Mouse (Mus musculus): Measurements from ENCODE around the gene B230104I21Rik. TPM values are rescaled to one million over a fixed set of nuclear protein-coding genes. Genes with fewer than 3 reads are reported as not detected.

B230104I21Rik gene
- polyA plus RNA-seq, 1 experiment from 2014 or later = not detected

- no peaks in the 10 kb centered on the region for H3K9me3 ChIP-seq (ENCODE audit: low read length)
- ATAC-seq (no peak), DNase-seq (ENCODE audit: low spot score) (no peak)
- H3K36me3 ChIP-seq (ENCODE audit: insufficient read depth, low read length) = no peaks in the 10 kb centered on the region
- H3K4me1 ChIP-seq (ENCODE audit: insufficient read depth, low read depth, low read length) = no peaks in the 10 kb centered on the region
- no peak overlapping the region for H3K27ac ChIP-seq (ENCODE audit: low read length)
- WGBS = 73% methylated on average over 8 of the region's 8 CpGs
- no peak overlapping the region for H3K9ac ChIP-seq (replicated peaks; ENCODE audit: low read depth)
- no peaks in the 10 kb centered on the region for H3K27me3 ChIP-seq (replicated peaks; ENCODE audit: insufficient read depth, low read length)
- H3K4me3 ChIP-seq (ENCODE audit: low read depth, low read length) = no peak overlapping the region
- no peak overlapping the region for H3K4me2 ChIP-seq (replicated peaks; ENCODE audit: low read depth, low read length)
- TF ChIP-seq EP300 (IDR thresholded peaks at IDR 0.05) (no peak), CTCF (IDR thresholded peaks at IDR 0.05) (no peak)
Measured at GRCm38 (mm10) chr4:154370841-154371240, 34.9 kb downstream of the B230104I21Rik start.

GRCm38 (mm10) chr4:154371542-154372247 lies 35.8 kb downstream of the B230104I21Rik start:
- TF ChIP-seq CTCF (IDR thresholded peaks at IDR 0.05) (no peak), EP300 (IDR thresholded peaks at IDR 0.05) (no peak)
- Histone ChIP-seq H3K4me1 (ENCODE audit: insufficient read depth, low read depth, low read length) (no peaks in the 10 kb centered on the region), H3K27ac (ENCODE audit: low read length) (no peak overlapping the region), H3K4me3 (ENCODE audit: low read depth, low read length) (no peak overlapping the region), H3K9ac (replicated peaks; ENCODE audit: low read depth) (no peak overlapping the region), H3K27me3 (replicated peaks; ENCODE audit: insufficient read depth, low read length) (no peaks in the 10 kb centered on the region), H3K4me2 (replicated peaks; ENCODE audit: low read depth, low read length) (no peak overlapping the region), H3K9me3 (ENCODE audit: low read length) (no peaks in the 10 kb centered on the region), H3K36me3 (ENCODE audit: insufficient read depth, low read length) (no peaks in the 10 kb centered on the region)
- DNase-seq (ENCODE audit: low spot score) = no peak
- no peak for ATAC-seq
- WGBS = 62% methylated on average over 13 of the region's 13 CpGs

GRCm38 (mm10) chr4:154375939-154376625 lies 40.2 kb downstream of the B230104I21Rik start:
- 77% methylated on average over 10 of the region's 10 CpGs for whole genome bisulfite sequencing
- DNase-seq (ENCODE audit: low spot score) (no peak), ATAC-seq (no peak)
- TF ChIP-seq EP300 (IDR thresholded peaks at IDR 0.05) (no peak), CTCF (IDR thresholded peaks at IDR 0.05) (no peak)
- Histone ChIP-seq H3K27me3 (replicated peaks; ENCODE audit: insufficient read depth, low read length) (no peaks in the 10 kb centered on the region), H3K4me1 (ENCODE audit: insufficient read depth, low read depth, low read length) (no peaks in the 10 kb centered on the region), H3K27ac (ENCODE audit: low read length) (no peak overlapping the region), H3K4me2 (replicated peaks; ENCODE audit: low read depth, low read length) (no peak overlapping the region), H3K9me3 (ENCODE audit: low read length) (no peaks in the 10 kb centered on the region), H3K36me3 (ENCODE audit: insufficient read depth, low read length) (no peaks in the 10 kb centered on the region), H3K9ac (replicated peaks; ENCODE audit: low read depth) (no peak overlapping the region), H3K4me3 (ENCODE audit: low read depth, low read length) (no peak overlapping the region)

- DNase-seq (ENCODE audit: low spot score) (no peak), ATAC-seq (no peak)
- no peaks in the 10 kb centered on the region for H3K9me3 ChIP-seq (ENCODE audit: low read length)
- H3K4me3 ChIP-seq (ENCODE audit: low read depth, low read length) = no peak overlapping the region
- no peak overlapping the region for H3K27ac ChIP-seq (ENCODE audit: low read length)
- TF ChIP-seq EP300 (IDR thresholded peaks at IDR 0.05) (no peak), CTCF (IDR thresholded peaks at IDR 0.05) (no peak)
- no peaks in the 10 kb centered on the region for H3K36me3 ChIP-seq (ENCODE audit: insufficient read depth, low read length)
- no peaks in the 10 kb centered on the region for H3K27me3 ChIP-seq (replicated peaks; ENCODE audit: insufficient read depth, low read length)
- no peak overlapping the region for H3K9ac ChIP-seq (replicated peaks; ENCODE audit: low read depth)
- 92% methylated on average over 2 of the region's 2 CpGs for WGBS
- H3K4me1 ChIP-seq (ENCODE audit: insufficient read depth, low read depth, low read length) = no peaks in the 10 kb centered on the region
- H3K4me2 ChIP-seq (replicated peaks; ENCODE audit: low read depth, low read length) = no peak overlapping the region
Measured at GRCm38 (mm10) chr4:154378876-154379275, 42.9 kb downstream of the B230104I21Rik start.

- ATAC-seq = no peak
- no peak overlapping the region for H3K4me2 ChIP-seq (replicated peaks; ENCODE audit: low read depth, low read length)
- no peak for TF ChIP-seq EP300 (IDR thresholded peaks at IDR 0.05)
- no peak for TF ChIP-seq CTCF (IDR thresholded peaks at IDR 0.05)
- no peaks in the 10 kb centered on the region for H3K27me3 ChIP-seq (replicated peaks; ENCODE audit: insufficient read depth, low read length)
- no peaks in the 10 kb centered on the region for H3K36me3 ChIP-seq (ENCODE audit: insufficient read depth, low read length)
- H3K4me1 ChIP-seq (ENCODE audit: insufficient read depth, low read depth, low read length) = no peaks in the 10 kb centered on the region
- H3K4me3 ChIP-seq (ENCODE audit: low read depth, low read length) = no peak overlapping the region
- no peak overlapping the region for H3K27ac ChIP-seq (ENCODE audit: low read length)
- no peak for DNase-seq (ENCODE audit: low spot score)
- no peaks in the 10 kb centered on the region for H3K9me3 ChIP-seq (ENCODE audit: low read length)
- H3K9ac ChIP-seq (replicated peaks; ENCODE audit: low read depth) = no peak overlapping the region
- WGBS = 46% methylated on average over 8 of the region's 8 CpGs
Measured at GRCm38 (mm10) chr4:154385208-154385607, 49.3 kb downstream of the B230104I21Rik start.

- TF ChIP-seq CTCF (IDR thresholded peaks at IDR 0.05) = no peak
- TF ChIP-seq EP300 (IDR thresholded peaks at IDR 0.05) = no peak
- Histone ChIP-seq H3K27me3 (replicated peaks; ENCODE audit: insufficient read depth, low read length) (no peaks in the 10 kb centered on the region), H3K36me3 (ENCODE audit: insufficient read depth, low read length) (no peaks in the 10 kb centered on the region), H3K9ac (replicated peaks; ENCODE audit: low read depth) (no peak overlapping the region), H3K4me2 (replicated peaks; ENCODE audit: low read depth, low read length) (no peak overlapping the region), H3K4me3 (ENCODE audit: low read depth, low read length) (no peak overlapping the region), H3K4me1 (ENCODE audit: insufficient read depth, low read depth, low read length) (no peaks in the 10 kb centered on the region), H3K27ac (ENCODE audit: low read length) (no peak overlapping the region), H3K9me3 (ENCODE audit: low read length) (no peaks in the 10 kb centered on the region)
- no peak for DNase-seq (ENCODE audit: low spot score)
- WGBS = 52% methylated on average over 2 of the region's 2 CpGs
- no peak for ATAC-seq
Measured at GRCm38 (mm10) chr4:154385918-154386317, 50.0 kb downstream of the B230104I21Rik start.
